Comparison of ENCODE assay signal across 8 mouse cellular contexts in the genomic region with DNA sequence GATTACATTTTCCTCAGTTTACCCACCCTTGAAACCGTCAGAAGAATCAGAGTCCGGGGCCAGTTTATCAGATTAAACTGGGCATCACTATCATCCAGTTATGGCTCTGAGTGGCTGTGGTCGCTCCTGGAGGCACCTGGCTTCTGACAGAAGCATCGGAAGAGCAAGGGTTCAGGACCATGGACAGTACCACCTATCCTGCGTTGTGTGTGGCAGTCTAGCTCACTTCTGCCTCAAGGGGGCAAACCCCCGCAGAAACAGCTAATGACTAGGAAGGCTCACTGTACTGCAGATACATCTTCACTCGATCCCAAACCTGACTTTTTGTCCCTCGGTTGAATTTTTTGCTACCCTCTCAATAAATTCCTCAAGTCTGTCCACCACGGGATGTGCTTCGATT.
A peak's percentile ranks its signal among the peaks of the same experiment; 100 is the strongest.
DNase-seq lines count a peak whose midpoint lies in the region.

No protein-coding gene starts in this region.

- H3K27me3 ChIP-seq in embryonic facial prominence, embryonic 10.5 days (replicated peaks; ENCODE audit: low read depth, poor library complexity, severe bottlenecking) = no peaks in the 10 kb centered on the region

- DNase-seq in kidney, postnatal 10 days = peak; percentile 57
- DNase-seq in kidney, adult 18-20 months = no peak
- DNase-seq in NIH3T3 (ENCODE audit: low read depth) = peak; percentile 88
- DNase-seq in embryonic facial prominence, embryonic 10.5 days (ENCODE audit: low spot score) = peak; percentile 71
- DNase-seq in neural tube, embryonic 10.5 days (ENCODE audit: extremely low spot score, low spot score) = peak; percentile 46
- DNase-seq in urinary bladder, postnatal 36 days (ENCODE audit: low spot score in 2 of 2) = no peak
- DNase-seq in cerebellum, adult 11-12 months = no peak
- no peak for DNase-seq in layer of hippocampus, postnatal 25 days (ENCODE audit: extremely low spot score in 1 of 2, low spot score in 1 of 2)

- H3K4me1 ChIP-seq in embryonic facial prominence, embryonic 10.5 days = no peaks in the 10 kb centered on the region

- no peak overlapping the region for H3K27ac ChIP-seq in embryonic facial prominence, embryonic 10.5 days (replicated peaks)

- WGBS in embryonic facial prominence, embryonic 10.5 days = 19% methylated on average over 10 of the region's 10 CpGs

- no peaks in the 10 kb centered on the region for H3K9me3 ChIP-seq in embryonic facial prominence, embryonic 10.5 days

- no peak overlapping the region for H3K4me3 ChIP-seq in embryonic facial prominence, embryonic 10.5 days

- H3K36me3 ChIP-seq in embryonic facial prominence, embryonic 10.5 days (replicated peaks) = no peaks in the 10 kb centered on the region

Comparison
In these comparisons a context has a peak if more than half of its experiments do, and no peak if none do; other contexts are left out.
1. DNase-seq: peak in kidney, postnatal 10 days (single experiment), NIH3T3 (single experiment), embryonic facial prominence, embryonic 10.5 days (single experiment) and neural tube, embryonic 10.5 days (single experiment); none in kidney, adult 18-20 months (single experiment), urinary bladder, postnatal 36 days (0 of 2), cerebellum, adult 11-12 months (single experiment) and layer of hippocampus, postnatal 25 days (0 of 2).